Mouse (Mus musculus) heart, postnatal 36 days (tissue): Measurements from ENCODE around the gene C5ar1. TPM values are rescaled to one million over a fixed set of nuclear protein-coding genes. Genes with fewer than 3 reads are reported as not detected.
"Not testable (repeated sequence)": the region's sequence is repeated elsewhere in the genome, so short reads cannot be mapped to it uniquely, and the experiment has no call there.

Source experiments
- DNase-seq, 2 experiments: peaks; one replicate each; pipeline ENCODE4 v3.0.0; 2021 to 2022
- intact Hi-C: fragments of 180-260 bp; cut with DNase I; formaldehyde crosslinking; loops from one replicate; pipeline ENCODE4 v1.15.1; 2025
- total RNA-seq, 2 experiments: library from RNA; stranded (reverse); gene quantifications; 2 replicates each; pipeline ENCODE4 v1.2.3; 2021

C5ar1 gene
- total RNA-seq, 2 experiments from 2014 or later = 6.4 to 7.8 TPM

- no peak for DNase-seq
- intact Hi-C loops = loop anchor here (10.0 kb wide), 1 partner anchor 452 kb away; the partner anchor contains the start of gene Ap2s1
Observed at GRCm38 (mm10) chr7:16282334-16282733, 23.0 kb upstream of the C5ar1 start.

GRCm38 (mm10) chr7:16280721-16281120 is 21.4 kb upstream of the C5ar1 start:
- intact Hi-C loops = loop anchor here (10.0 kb wide), 1 partner anchor 454 kb away; the partner anchor contains the start of gene Ap2s1
- DNase-seq = no peak

GRCm38 (mm10) chr7:16274922-16275890 is 15.9 kb upstream of the C5ar1 start:
- intact Hi-C loops = loop anchor here (1.0 kb wide), 1 partner anchor 10 kb away; no protein-coding TSS in a partner anchor
- DNase-seq = no peak

GRCm38 (mm10) chr7:16273766-16274140 is 14.4 kb upstream of the C5ar1 start:
- intact Hi-C loops = loop anchor here (1.0 kb wide), 1 partner anchor 12 kb away; no protein-coding TSS in a partner anchor

GRCm38 (mm10) chr7:16273081-16273765 is 13.9 kb upstream of the C5ar1 start, which contains the start of gene Inafm1:
Gene Inafm1 (minus strand): TSS chr7:16273617.
- intact Hi-C loops = no loop called here
- DNase-seq = peak; percentile 83 to 87

More at GRCm38 (mm10) chr7:16273766-16274140, 14.4 kb upstream of the C5ar1 start:
- DNase-seq = no peak

GRCm38 (mm10) chr7:16272681-16273080 is 13.3 kb upstream of the C5ar1 start:
- intact Hi-C loops = no loop called here
- DNase-seq = peak; percentile 58 to 66

- DNase-seq = no peak
- intact Hi-C loops = no loop called here
Observed at GRCm38 (mm10) chr7:16271139-16271538, 11.8 kb upstream of the C5ar1 start.

- not testable (repeated sequence) for DNase-seq
- intact Hi-C loops = loop anchor here (10.0 kb wide), 1 partner anchor 282 kb away; no protein-coding TSS in a partner anchor
Observed at GRCm38 (mm10) chr7:16266593-16266992, 7.3 kb upstream of the C5ar1 start.

GRCm38 (mm10) chr7:16265856-16266255 is 6.5 kb upstream of the C5ar1 start:
- DNase-seq = no peak
- intact Hi-C loops = loop anchor here (10.0 kb wide), 1 partner anchor 281 kb away; no protein-coding TSS in a partner anchor

GRCm38 (mm10) chr7:16263843-16264242 is 4.5 kb upstream of the C5ar1 start:
- intact Hi-C loops = loop anchor here (1.0 to 10.0 kb wide), 4 partner anchors 42 to 279 kb away; partner anchors contain the start of genes Dhx34 and Napa

GRCm38 (mm10) chr7:16263015-16263787 is 3.9 kb upstream of the C5ar1 start:
- DNase-seq = peak; percentile 76 to 87
- intact Hi-C loops = loop anchor here (1.0 to 10.0 kb wide), 4 partner anchors 41 to 278 kb away; partner anchors contain the start of genes Dhx34 and Napa

More at GRCm38 (mm10) chr7:16263843-16264242, 4.5 kb upstream of the C5ar1 start:
- DNase-seq = no peak

GRCm38 (mm10) chr7:16261097-16261496 is 1.8 kb upstream of the C5ar1 start:
- DNase-seq = no peak
- intact Hi-C loops = loop anchor here (5.0 to 10.0 kb wide), 2 partner anchors 39 to 276 kb away; partner anchors contain the start of gene Dhx34

- peak in 1 of 2 experiments; percentile 47 for DNase-seq
Observed at GRCm38 (mm10) chr7:16257830-16258229, 1.5 kb downstream of the C5ar1 start.

GRCm38 (mm10) chr7:16255963-16256362 is 3.4 kb downstream of the C5ar1 start:
- DNase-seq, intact Hi-C loops: not testable (repeated sequence)

More at GRCm38 (mm10) chr7:16257830-16258229, 1.5 kb downstream of the C5ar1 start:
- intact Hi-C loops = no loop called here

GRCm38 (mm10) chr7:16254195-16254594 is 5.1 kb downstream of the C5ar1 start:
- intact Hi-C loops = no loop called here
- no peak for DNase-seq

- no peak for DNase-seq
- intact Hi-C loops = no loop called here
Observed at GRCm38 (mm10) chr7:16250687-16251086, 8.7 kb downstream of the C5ar1 start.

- DNase-seq = no peak
- intact Hi-C loops = no loop called here
Observed at GRCm38 (mm10) chr7:16245958-16246357, 13.4 kb downstream of the C5ar1 start.

- no peak for DNase-seq
- intact Hi-C loops = no loop called here
Observed at GRCm38 (mm10) chr7:16244067-16244466, 15.3 kb downstream of the C5ar1 start, which contains the start of gene C5ar2. Gene C5ar2 (minus strand): TSS chr7:16244154.

- intact Hi-C loops = no loop called here
- DNase-seq = no peak
Observed at GRCm38 (mm10) chr7:16242198-16242597, 17.1 kb downstream of the C5ar1 start.

- intact Hi-C loops = no loop called here
- DNase-seq = no peak
Observed at GRCm38 (mm10) chr7:16241787-16242186, 17.6 kb downstream of the C5ar1 start.
